Comparison of ENCODE assay signal across 13 mouse cellular contexts in the genomic region with DNA sequence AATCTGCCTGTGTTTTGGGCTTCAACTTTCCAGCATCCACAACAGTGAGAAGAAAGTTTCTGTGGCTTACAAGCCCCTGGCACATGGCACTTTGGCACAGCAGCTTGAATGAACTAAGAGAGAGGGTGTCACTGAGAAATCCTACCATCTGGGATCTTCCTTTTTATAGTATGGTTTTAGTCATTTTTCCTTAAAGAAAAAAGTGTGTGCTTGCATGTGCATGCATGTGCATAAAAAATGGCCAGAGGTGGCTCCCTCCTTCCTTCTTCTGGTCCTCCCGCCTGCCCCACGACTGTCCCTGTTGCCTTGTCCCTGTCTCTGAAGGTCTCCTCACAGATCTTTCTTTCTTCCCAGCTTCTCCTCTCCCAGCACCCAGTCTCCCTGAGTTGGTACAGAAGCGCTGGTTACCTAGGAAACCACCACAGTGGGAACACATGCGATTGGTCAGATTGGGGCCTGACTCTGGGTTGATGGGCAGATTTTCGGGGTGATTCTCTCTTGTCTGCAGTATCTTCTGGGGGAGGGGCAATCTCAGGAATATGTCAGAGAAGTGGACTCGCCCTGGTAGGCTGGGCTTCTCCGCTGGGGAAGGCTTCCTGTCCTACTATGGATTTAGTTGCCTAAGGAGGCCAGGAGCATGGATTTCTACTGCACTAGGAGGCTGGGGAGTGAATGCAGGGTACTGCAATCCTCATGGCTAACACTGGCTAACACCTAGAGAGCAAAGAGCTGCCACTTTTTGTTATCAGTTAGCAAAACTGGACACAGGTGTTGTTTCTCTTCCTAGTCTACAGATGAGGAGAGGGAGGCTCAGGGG.
A peak's percentile ranks its signal among the peaks of the same experiment; 100 is the strongest.
DNase-seq lines count a peak whose midpoint lies in the region; ATAC-seq and TF ChIP-seq lines count a peak whose summit lies in the region.
"Had no signal": no experiment of that assay in that cellular context is flagged by ENCODE, and none has a peak within 500 bp of the region (broad histone marks: within the 10 kb centered on the region; RNA-seq: fewer than 3 reads in every experiment).

No protein-coding gene starts in this region.

- peaks cover 14% of the 10 kb centered on the region; the same call in 1 of the 2 replicates for H3K4me1 ChIP-seq in hindbrain, embryonic 14.5 days (replicated peaks; ENCODE audit: control insufficient read depth, insufficient read depth, low read length)
- peaks cover 5% of the 10 kb centered on the region; the same call in 1 of the 2 replicates for H3K4me1 ChIP-seq in midbrain, embryonic 12.5 days
- H3K4me1 ChIP-seq: embryonic facial prominence, embryonic 13.5 days; limb, embryonic 10.5 days had no signal

- no peak for TF ChIP-seq POLR2A in brain, embryonic 14.5 days (IDR thresholded peaks at IDR 0.05; ENCODE audit: borderline replicate concordance, extremely low read depth, insufficient read depth, insufficient read length, poor library complexity, severe bottlenecking)

- peak; percentile 33 to 38 for DNase-seq in cerebellum, postnatal 10 days
- no peak for DNase-seq in cerebellum, postnatal 25 days
- peak; percentile 81 for DNase-seq in brain, embryonic 14.5 days (ENCODE audit: low read depth)
- peak; percentile 32 for DNase-seq in hindbrain, embryonic 14.5 days (ENCODE audit: low spot score)
- no peak for DNase-seq in urinary bladder, postnatal 14 days (ENCODE audit: low spot score)
- no peak for DNase-seq in thymus, postnatal 10 days (ENCODE audit: low spot score in 2 of 2)
- DNase-seq: kidney, adult 11 months; thymus, postnatal 36 days had no signal

- no peak overlapping the region for H3K4me3 ChIP-seq in hindbrain, embryonic 14.5 days (replicated peaks; ENCODE audit: low read length)
- no peak overlapping the region for H3K4me3 ChIP-seq in midbrain, embryonic 12.5 days
- H3K4me3 ChIP-seq: embryonic facial prominence, embryonic 13.5 days; limb, embryonic 10.5 days had no signal

- no peaks in the 10 kb centered on the region for H3K36me3 ChIP-seq in hindbrain, embryonic 14.5 days (replicated peaks; ENCODE audit: control insufficient read depth, insufficient read depth)
- no peaks in the 10 kb centered on the region for H3K36me3 ChIP-seq in midbrain, embryonic 12.5 days
- H3K36me3 ChIP-seq: embryonic facial prominence, embryonic 13.5 days; limb, embryonic 10.5 days had no signal

- H3K9ac ChIP-seq in hindbrain, embryonic 14.5 days, result no peak overlapping the region
- H3K9ac ChIP-seq in midbrain, embryonic 12.5 days (replicated peaks), result no peak overlapping the region
- H3K9ac ChIP-seq: embryonic facial prominence, embryonic 13.5 days; lung, embryonic 14.5 days had no signal

- H3K27me3 ChIP-seq in hindbrain, embryonic 14.5 days (ENCODE audit: control insufficient read depth, insufficient read depth, low read length), result no peaks in the 10 kb centered on the region
- no peaks in the 10 kb centered on the region for H3K27me3 ChIP-seq in midbrain, embryonic 12.5 days
- H3K27me3 ChIP-seq: embryonic facial prominence, embryonic 13.5 days had no signal

- H3K9me3 ChIP-seq in hindbrain, embryonic 14.5 days (ENCODE audit: control insufficient read depth, low read length), result no peaks in the 10 kb centered on the region
- no peaks in the 10 kb centered on the region for H3K9me3 ChIP-seq in midbrain, embryonic 12.5 days
- H3K9me3 ChIP-seq: embryonic facial prominence, embryonic 13.5 days; limb, embryonic 10.5 days had no signal

- H3K4me2 ChIP-seq in hindbrain, embryonic 14.5 days (replicated peaks), result no peak overlapping the region
- H3K4me2 ChIP-seq in midbrain, embryonic 12.5 days (replicated peaks), result no peak overlapping the region
- H3K4me2 ChIP-seq: embryonic facial prominence, embryonic 13.5 days; lung, embryonic 14.5 days had no signal

- ATAC-seq in hindbrain, embryonic 14.5 days (ENCODE audit: low FRiP score), result 0 out of 2 replicates have a peak, but pooled peaks have one; percentile 46
- ATAC-seq in midbrain, embryonic 12.5 days (ENCODE audit: low FRiP score, low read depth), result peak; percentile 66
- no peak for ATAC-seq in erythroid progenitor cell, adult 5-6 weeks (replicated peaks; ENCODE audit: low FRiP score, poor library complexity, severe bottlenecking)

- 36% methylated on average over 7 of the region's 7 CpGs for WGBS in hindbrain, embryonic 14.5 days
- 35% methylated on average over 7 of the region's 7 CpGs for WGBS in midbrain, embryonic 12.5 days

- TF ChIP-seq CTCF in brain, embryonic 14.5 days (IDR thresholded peaks at IDR 0.05; ENCODE audit: borderline replicate concordance, extremely low read depth, insufficient read depth, insufficient read length), result no peak

- H3K27ac ChIP-seq in hindbrain, embryonic 14.5 days, result peak overlapping the region; percentile 14; the same call in 1 of the 2 replicates
- no peak overlapping the region for H3K27ac ChIP-seq in midbrain, embryonic 12.5 days (replicated peaks)
- H3K27ac ChIP-seq: embryonic facial prominence, embryonic 13.5 days; limb, embryonic 10.5 days had no signal

Comparison
In these comparisons a context has a peak if more than half of its experiments do, and no peak if none do; other contexts are left out.
1. DNase-seq: peak in cerebellum, postnatal 10 days (2 of 2), brain, embryonic 14.5 days (single experiment) and hindbrain, embryonic 14.5 days (single experiment); none in cerebellum, postnatal 25 days (0 of 2), urinary bladder, postnatal 14 days (single experiment) and thymus, postnatal 10 days (0 of 2).